Mouse (Mus musculus) forebrain, embryonic 16.5 days (tissue): ENCODE results near the gene Lsm14a. TPM values are rescaled to one million over a fixed set of nuclear protein-coding genes. Genes with fewer than 3 reads are reported as not detected.

Source experiments
- ATAC-seq: fragments of 200-750 bp; cut with Nextera tagmentation; 2 replicates; pipeline ENCODE4 v1.8.0; 2017; ENCODE audit warnings: mild to moderate bottlenecking, moderate library complexity
- H3K27ac ChIP-seq: fragments of 300-500 bp; sonication (generic); 2 replicates; pipeline ENCODE4 v1.5.1; 2014; ENCODE audit warnings: low read length, control low read depth
- H3K27me3 ChIP-seq: fragments of 300-500 bp; sonication (generic); replicated peaks from 2 replicates; pipeline ENCODE4 v1.6.1; 2014; ENCODE audit warnings: low read length; ENCODE audit not compliant: control insufficient read depth, insufficient read depth
- H3K36me3 ChIP-seq: fragments of 300-500 bp; sonication (generic); 2 replicates; pipeline ENCODE4 v1.6.1; 2014; ENCODE audit not compliant: control insufficient read depth, insufficient read depth
- H3K4me1 ChIP-seq: fragments of 300-500 bp; sonication (generic); replicated peaks from 2 replicates; pipeline ENCODE4 v1.6.1; 2014; ENCODE audit warnings: low read length; ENCODE audit not compliant: control insufficient read depth, insufficient read depth
- H3K4me2 ChIP-seq: fragments of 300-500 bp; sonication (generic); 2 replicates; pipeline ENCODE4 v1.6.1; 2014; ENCODE audit warnings: mild to moderate bottlenecking, low read length, control low read depth
- H3K4me3 ChIP-seq: fragments of 300-500 bp; sonication (generic); replicated peaks from 2 replicates; pipeline ENCODE4 v1.5.1; 2014; ENCODE audit warnings: mild to moderate bottlenecking, low read length, control low read depth
- H3K9ac ChIP-seq: fragments of 300-500 bp; sonication (generic); replicated peaks from 2 replicates; pipeline ENCODE4 v1.6.1; 2014; ENCODE audit warnings: low read depth, low read length, control low read depth
- H3K9me3 ChIP-seq: fragments of 300-500 bp; sonication (generic); 2 replicates; pipeline ENCODE4 v1.6.1; 2016; ENCODE audit warnings: low read length; ENCODE audit not compliant: control insufficient read depth
- WGBS: fragments of 180-500 bp; shearing (Covaris S2); extraction: QIAGEN DNeasy Blood & Tissue Kit; methylation state at CpG from one replicate; pipeline ENCODE4 v1.1.7; 2014; 5-methylcytosine and 5-hydroxymethylcytosine counted together
- polyA plus RNA-seq: library from polyadenylated mRNA; unstranded; fragments of >200 nt; fragmentation: Nextera tagmentation; extraction: Ambion mirVana; gene quantifications from 2 replicates; pipeline ENCODE4 v1.2.1, GENCODE M21; 2015

The Lsm14a gene
- polyA plus RNA-seq, 1 experiment from 2014 or later = 71.0 TPM

DNA sequence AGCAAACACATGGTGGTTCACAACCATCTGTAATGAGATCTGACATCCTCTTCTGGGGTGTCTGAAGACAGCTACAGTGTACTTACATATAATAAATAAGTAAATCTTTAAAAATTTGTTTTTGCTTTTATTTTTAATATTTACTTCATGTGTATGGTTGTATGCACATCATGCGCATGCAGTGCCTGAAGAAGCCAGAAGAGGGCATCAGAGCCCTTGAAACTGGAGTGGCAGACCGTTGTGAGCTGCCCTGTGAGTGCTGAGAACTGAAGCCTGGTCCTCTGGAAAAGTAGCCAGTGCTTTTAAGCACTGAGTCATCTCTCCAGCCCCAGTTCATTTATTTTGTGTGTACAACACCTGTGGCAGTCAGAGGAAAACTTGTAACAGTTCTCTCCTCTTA, 69.1 kb downstream of the Lsm14a start:
- Histone ChIP-seq H3K4me3 (no peak overlapping the region), H3K4me1 (no peaks in the 10 kb centered on the region), H3K27me3 (no peaks in the 10 kb centered on the region), H3K9me3 (no peaks in the 10 kb centered on the region), H3K36me3 (no peaks in the 10 kb centered on the region), H3K9ac (no peak overlapping the region), H3K4me2 (no peak overlapping the region), H3K27ac (no peak overlapping the region)
- WGBS = 97% methylated on average over 2 of the region's 2 CpGs
- no peak for ATAC-seq

DNA sequence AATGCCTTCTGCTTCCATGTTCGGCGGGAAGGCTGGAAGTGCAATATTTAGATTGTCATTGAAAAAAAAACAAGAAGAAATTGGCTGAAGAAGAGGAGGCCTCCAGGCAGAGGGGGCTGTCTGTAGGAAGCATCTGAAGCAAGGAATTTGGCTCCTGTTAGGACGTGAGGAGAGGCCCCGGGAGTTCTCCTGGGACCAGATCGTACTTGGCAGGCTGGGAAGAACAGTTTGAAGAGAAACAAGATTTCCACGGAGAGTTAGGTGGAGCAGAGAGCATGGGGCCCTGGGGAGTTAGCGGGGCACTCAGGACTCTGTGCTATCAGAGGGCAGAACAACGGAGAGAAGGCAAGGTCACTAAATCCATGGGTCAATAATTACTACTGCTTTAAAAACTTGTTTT, 69.8 kb downstream of the Lsm14a start:
- Histone ChIP-seq H3K27me3 (no peaks in the 10 kb centered on the region), H3K9me3 (no peaks in the 10 kb centered on the region), H3K4me1 (no peaks in the 10 kb centered on the region), H3K4me2 (no peak overlapping the region), H3K9ac (no peak overlapping the region), H3K27ac (no peak overlapping the region), H3K4me3 (no peak overlapping the region), H3K36me3 (no peaks in the 10 kb centered on the region)
- ATAC-seq = no peak
- WGBS = 81% methylated on average over 8 of the region's 8 CpGs

DNA sequence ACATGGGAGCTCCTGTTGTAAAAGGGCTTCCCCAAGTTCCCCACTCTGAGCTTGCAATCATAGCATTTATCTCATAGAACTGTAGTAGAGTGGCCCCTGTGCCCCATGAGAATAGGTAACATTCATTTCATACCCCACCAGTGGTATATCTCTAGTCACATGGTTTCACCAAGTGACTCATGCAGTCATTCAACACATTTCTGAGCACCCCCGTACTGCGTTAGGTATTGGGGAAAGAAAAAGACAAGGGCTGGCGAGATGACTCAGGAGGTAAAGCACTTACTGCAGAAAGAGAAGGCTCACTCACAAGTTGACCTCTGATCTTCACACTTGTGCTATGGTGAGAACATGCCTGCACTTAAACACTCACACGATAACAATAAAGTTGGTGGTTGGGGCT, 71.2 kb downstream of the Lsm14a start:
- Histone ChIP-seq H3K36me3 (no peaks in the 10 kb centered on the region), H3K9me3 (no peaks in the 10 kb centered on the region), H3K9ac (no peak overlapping the region), H3K27ac (no peak overlapping the region), H3K4me3 (no peak overlapping the region), H3K4me2 (no peak overlapping the region), H3K4me1 (no peaks in the 10 kb centered on the region), H3K27me3 (no peaks in the 10 kb centered on the region)
- no peak for ATAC-seq
- WGBS = 94% methylated on average over 4 of the region's 4 CpGs

DNA sequence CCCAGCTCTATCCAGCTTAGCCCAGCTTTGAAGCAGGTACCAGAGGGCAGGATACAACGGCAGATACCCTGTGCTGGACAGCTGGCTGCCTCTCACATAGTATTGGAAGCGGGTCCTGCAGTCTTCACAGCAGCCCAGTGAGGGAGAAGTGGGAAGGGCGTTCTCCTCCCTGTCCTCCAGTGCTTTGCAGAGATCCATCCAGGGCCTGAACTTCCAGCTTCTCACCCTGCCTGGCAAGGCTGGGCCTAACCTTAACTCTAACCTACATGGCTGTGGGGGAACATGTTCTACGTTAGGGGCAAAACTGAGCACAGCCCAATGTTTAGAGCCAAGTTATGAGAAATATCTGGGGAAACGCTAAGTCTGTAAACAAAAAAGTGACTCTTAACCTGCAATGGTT, 72.0 kb downstream of the Lsm14a start:
- no peaks in the 10 kb centered on the region for H3K36me3 ChIP-seq
- no peaks in the 10 kb centered on the region for H3K27me3 ChIP-seq
- no peak for ATAC-seq
- no peak overlapping the region for H3K27ac ChIP-seq
- no peak overlapping the region for H3K9ac ChIP-seq
- H3K4me3 ChIP-seq = no peak overlapping the region
- no peak overlapping the region for H3K4me2 ChIP-seq
- WGBS = 83% methylated on average over 5 of the region's 5 CpGs
- H3K4me1 ChIP-seq = no peaks in the 10 kb centered on the region
- H3K9me3 ChIP-seq = no peaks in the 10 kb centered on the region

DNA sequence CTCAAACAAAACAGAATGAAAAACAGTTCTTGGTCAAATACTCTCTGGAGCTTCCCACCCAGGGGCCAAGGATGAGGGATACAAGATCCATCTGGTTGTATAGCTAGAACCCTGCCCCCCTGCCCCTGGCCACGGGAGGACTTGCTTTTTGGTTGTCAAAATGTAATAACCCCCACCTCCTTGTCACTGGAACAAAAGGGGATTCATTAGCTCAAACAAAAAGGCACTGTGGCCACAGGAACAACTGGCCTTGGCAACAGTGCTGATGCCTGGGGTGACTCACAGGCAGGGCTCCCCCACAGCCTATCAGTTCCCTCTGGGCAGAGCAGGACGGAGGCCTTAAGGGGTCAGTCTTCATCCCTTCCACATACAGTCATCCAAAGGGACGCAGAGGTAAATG, 73.2 kb downstream of the Lsm14a start:
- H3K36me3 ChIP-seq = no peaks in the 10 kb centered on the region
- no peak for ATAC-seq
- no peak overlapping the region for H3K9ac ChIP-seq
- WGBS = 23% methylated on average over 3 of the region's 3 CpGs
- no peaks in the 10 kb centered on the region for H3K4me1 ChIP-seq
- H3K27ac ChIP-seq = no peak overlapping the region
- no peaks in the 10 kb centered on the region for H3K27me3 ChIP-seq
- H3K4me3 ChIP-seq = no peak overlapping the region
- no peaks in the 10 kb centered on the region for H3K9me3 ChIP-seq
- H3K4me2 ChIP-seq = no peak overlapping the region

DNA sequence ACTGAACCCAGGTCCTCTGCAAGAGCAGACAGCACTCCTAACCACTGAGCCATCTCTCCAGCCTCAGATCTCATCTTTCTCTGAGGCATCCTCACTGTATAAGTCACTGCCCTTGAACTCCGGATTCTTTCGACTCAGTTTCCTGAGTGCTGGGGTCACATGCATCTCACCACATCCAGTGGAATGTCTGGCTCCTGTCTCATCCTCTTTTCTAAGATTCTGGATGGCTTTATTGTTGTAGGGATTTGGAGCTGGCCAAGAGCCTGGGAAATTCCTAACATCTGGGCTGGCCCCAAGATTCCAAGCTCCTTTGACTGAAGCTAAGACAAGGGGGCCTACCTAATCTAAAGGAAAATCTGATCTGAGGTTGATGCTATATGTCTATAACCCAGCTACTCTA, 74.0 kb downstream of the Lsm14a start:
- no peak for ATAC-seq
- Histone ChIP-seq H3K4me3 (no peak overlapping the region), H3K4me1 (no peaks in the 10 kb centered on the region), H3K36me3 (no peaks in the 10 kb centered on the region), H3K27ac (no peak overlapping the region), H3K9me3 (no peaks in the 10 kb centered on the region), H3K27me3 (no peaks in the 10 kb centered on the region), H3K9ac (no peak overlapping the region), H3K4me2 (no peak overlapping the region)
- 94% methylated on average over 2 of the region's 2 CpGs for WGBS

DNA sequence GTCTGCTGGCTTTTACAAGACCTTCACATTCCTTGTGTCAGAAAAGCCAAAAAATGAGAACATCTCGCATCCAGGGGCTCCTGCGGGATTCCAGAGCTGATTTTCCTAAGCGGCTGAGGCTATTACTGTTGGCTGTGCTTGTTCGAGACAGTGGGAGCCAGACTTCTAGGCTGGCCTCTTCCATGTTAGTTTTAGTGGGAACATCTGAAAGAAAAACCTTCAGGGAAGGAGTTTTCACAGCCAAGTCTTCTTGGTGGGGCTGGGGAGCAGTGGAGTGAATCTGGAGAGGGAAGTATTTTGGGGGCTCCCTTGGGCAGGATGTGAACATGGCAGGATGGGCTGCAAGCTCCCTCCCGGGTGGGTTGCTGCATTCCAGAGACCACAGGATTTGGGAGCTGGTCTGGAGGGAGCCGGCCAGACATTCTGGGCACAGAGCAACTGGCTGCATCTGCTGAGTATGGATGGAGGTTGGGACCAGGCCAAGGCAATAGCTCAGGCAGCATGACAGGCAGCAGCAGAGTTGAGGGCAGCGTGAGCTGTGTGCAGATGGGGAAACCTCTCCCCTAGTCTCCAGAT, 75.1 kb downstream of the Lsm14a start:
- H3K27ac ChIP-seq = no peak overlapping the region
- no peak overlapping the region for H3K4me2 ChIP-seq
- H3K9me3 ChIP-seq = no peaks in the 10 kb centered on the region
- ATAC-seq = no peak
- no peaks in the 10 kb centered on the region for H3K4me1 ChIP-seq
- no peak overlapping the region for H3K4me3 ChIP-seq
- WGBS = 69% methylated on average over 7 of the region's 7 CpGs
- no peak overlapping the region for H3K9ac ChIP-seq
- no peaks in the 10 kb centered on the region for H3K36me3 ChIP-seq
- H3K27me3 ChIP-seq = no peaks in the 10 kb centered on the region

DNA sequence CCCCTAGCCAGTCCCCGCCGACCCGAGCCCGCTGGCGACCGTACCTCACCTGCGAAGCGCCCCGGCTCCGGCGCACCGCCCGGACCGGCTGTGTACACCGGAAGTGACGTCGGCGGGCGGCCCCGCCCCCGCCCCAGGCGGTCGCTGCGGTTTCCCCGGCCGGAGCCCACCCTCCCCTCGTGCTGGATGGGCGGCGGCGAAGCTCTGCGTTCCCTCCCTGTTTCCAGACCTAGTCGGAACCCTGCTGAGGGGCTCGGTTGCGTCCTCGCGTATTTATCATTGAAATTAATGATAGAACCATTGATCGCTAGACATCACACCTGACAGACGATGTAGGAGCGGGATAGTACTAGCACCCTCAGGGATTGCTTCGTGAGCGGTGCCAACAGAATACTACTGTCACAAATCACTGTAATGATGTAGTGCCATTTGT, 79.7 kb downstream of the Lsm14a start, which contains the start of gene 4931406P16Rik:
4931406P16Rik (minus strand) TSS at position 109 of the 433 bp plus-strand sequence.
- H3K4me2 ChIP-seq = peak within 1 kb of the TSS; percentile 72
- H3K9ac ChIP-seq = peak within 1 kb of the TSS; percentile 92
- H3K36me3 ChIP-seq = no peaks in the 10 kb centered on the region
- H3K4me1 ChIP-seq = 0 out of 2 replicates have a peak, but pooled peaks cover 4% of the 10 kb centered on the region
- H3K4me3 ChIP-seq = peak within 1 kb of the TSS; percentile 88
- WGBS = under 1% methylated on average over 24 of the region's 41 CpGs
- ATAC-seq = peak; percentile 94
- H3K9me3 ChIP-seq = no peaks in the 10 kb centered on the region
- H3K27me3 ChIP-seq = no peaks in the 10 kb centered on the region
- H3K27ac ChIP-seq = peak within 1 kb of the TSS; percentile 81

DNA sequence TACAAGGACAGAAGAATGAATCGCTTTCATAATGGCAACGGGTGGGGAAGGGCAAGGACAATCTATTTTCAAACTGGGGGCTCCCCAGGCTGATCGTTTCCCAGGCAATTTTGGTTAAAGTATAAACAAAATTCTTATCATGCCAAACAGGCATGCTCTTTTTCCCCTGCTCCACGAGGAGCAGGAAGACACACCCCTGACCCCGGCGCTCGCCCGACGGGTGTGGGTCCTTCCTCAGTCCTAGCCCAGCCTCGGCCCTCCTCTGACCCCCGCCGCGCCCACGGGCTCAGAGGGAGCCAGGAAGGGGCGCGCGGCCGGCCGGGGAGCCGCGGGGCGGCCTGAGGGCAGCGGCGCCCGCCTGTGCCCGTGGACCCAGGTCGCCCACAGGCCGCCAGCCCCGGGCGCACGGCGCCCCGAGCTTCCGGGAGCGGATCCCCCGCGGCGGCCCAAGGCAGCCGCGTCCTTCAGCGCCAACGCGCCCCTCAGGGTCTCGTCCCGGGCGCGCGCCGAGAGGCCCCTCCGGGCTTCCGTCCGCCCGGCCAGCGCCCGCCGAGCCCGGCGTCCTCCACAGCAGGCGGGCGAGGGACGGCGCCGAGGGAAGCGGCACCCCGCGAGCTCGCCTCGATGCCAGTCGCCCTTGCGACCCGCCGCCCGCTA, 80.2 kb downstream of the Lsm14a start:
- Histone ChIP-seq H3K4me2 (peak overlapping the region; percentile 72), H3K4me3 (peak overlapping the region; percentile 88), H3K4me1 (0 out of 2 replicates have a peak, but pooled peaks cover 4% of the 10 kb centered on the region), H3K36me3 (no peaks in the 10 kb centered on the region), H3K27me3 (no peaks in the 10 kb centered on the region), H3K9me3 (no peaks in the 10 kb centered on the region), H3K27ac (peak overlapping the region; percentile 81), H3K9ac (peak overlapping the region; percentile 92)
- peak; percentile 83 for ATAC-seq
- under 1% methylated on average over 44 of the region's 73 CpGs for WGBS
